Mouse (Mus musculus) right cerebral cortex, postnatal 4 days (tissue): ENCODE data around the gene Dgki.

Experiments
- DNase-seq: peaks from one replicate; pipeline ENCODE4 v3.0.0-alpha.2; 2022

Dgki gene

GRCm38 (mm10) chr6:37231148-37231547 is 68.8 kb downstream of the Dgki start:
- DNase-seq = no peak

- no peak for DNase-seq
These were observed 77.0 kb downstream of the Dgki start for GRCm38 (mm10) chr6:37222947-37223510.

GRCm38 (mm10) chr6:37222016-37222415 is 78.0 kb downstream of the Dgki start:
- no peak for DNase-seq

GRCm38 (mm10) chr6:37219110-37219509 is 80.9 kb downstream of the Dgki start:
- DNase-seq = no peak

- DNase-seq = peak; percentile 38
These were observed 83.6 kb downstream of the Dgki start for GRCm38 (mm10) chr6:37216342-37216763.

GRCm38 (mm10) chr6:37215655-37216054 is 84.3 kb downstream of the Dgki start:
- no peak for DNase-seq

- no peak for DNase-seq
These were observed 87.1 kb downstream of the Dgki start for GRCm38 (mm10) chr6:37212930-37213329.

- no peak for DNase-seq
These were observed 88.3 kb downstream of the Dgki start for GRCm38 (mm10) chr6:37211545-37212247.

GRCm38 (mm10) chr6:37202901-37203300 is 97.1 kb downstream of the Dgki start:
- no peak for DNase-seq

GRCm38 (mm10) chr6:37200840-37201239 is 99.1 kb downstream of the Dgki start:
- DNase-seq = no peak

GRCm38 (mm10) chr6:37199502-37199901 is 100.5 kb downstream of the Dgki start:
- no peak for DNase-seq

- DNase-seq = no peak
These were observed 102.2 kb downstream of the Dgki start for GRCm38 (mm10) chr6:37197745-37198144.

- no peak for DNase-seq
These were observed 103.1 kb downstream of the Dgki start for GRCm38 (mm10) chr6:37196870-37197269.

- no peak for DNase-seq
These were observed 104.2 kb downstream of the Dgki start for GRCm38 (mm10) chr6:37195766-37196165.

GRCm38 (mm10) chr6:37181961-37182360 is 118.0 kb downstream of the Dgki start:
- no peak for DNase-seq

GRCm38 (mm10) chr6:37171149-37171832 is 128.7 kb downstream of the Dgki start:
- DNase-seq = no peak

GRCm38 (mm10) chr6:37158880-37159279 is 141.1 kb downstream of the Dgki start:
- no peak for DNase-seq

GRCm38 (mm10) chr6:37154051-37154450 is 145.9 kb downstream of the Dgki start:
- no peak for DNase-seq

- no peak for DNase-seq
These were observed 149.5 kb downstream of the Dgki start for GRCm38 (mm10) chr6:37150483-37150882.

- DNase-seq = no peak
These were observed 149.9 kb downstream of the Dgki start for GRCm38 (mm10) chr6:37150038-37150437.

GRCm38 (mm10) chr6:37149196-37149595 is 150.8 kb downstream of the Dgki start:
- no peak for DNase-seq

- DNase-seq = no peak
These were observed 152.5 kb downstream of the Dgki start for GRCm38 (mm10) chr6:37147431-37148022.

- no peak for DNase-seq
These were observed 156.2 kb downstream of the Dgki start for GRCm38 (mm10) chr6:37143867-37144163.
